Mouse (Mus musculus) layer of hippocampus, adult 2 months (tissue): ENCODE data around the gene Gpd2. TPM values are rescaled to one million over a fixed set of nuclear protein-coding genes. Genes with fewer than 3 reads are reported as not detected.

ENCODE experiments used
- DNase-seq, 2 experiments: peaks; one replicate each; pipeline ENCODE4 v3.0.0; 2022; ENCODE audit warnings: low spot score in 2 of 2
- H3K27ac ChIP-seq: fragments of 200-600 bp; 2 replicates; pipeline ENCODE4 v1.8.1; 2022
- H3K4me3 ChIP-seq: fragments of 200-600 bp; 2 replicates; pipeline ENCODE4 v1.8.1; 2022; ENCODE audit warnings: mild to moderate bottlenecking
- CTCF ChIP-seq: fragments of 200-600 bp; conservative IDR thresholded peaks from 2 replicates; pipeline ENCODE4 v1.8.1; 2022; ENCODE audit warnings: antibody characterized with exemption, mild to moderate bottlenecking, moderate library complexity
- total RNA-seq, 2 experiments: library from RNA; stranded (reverse); gene quantifications; 2 replicates each; pipeline ENCODE4 v1.2.3; 2021

Gpd2 gene
- total RNA-seq, 2 experiments from 2014 or later: 122 to 138 TPM

DNA sequence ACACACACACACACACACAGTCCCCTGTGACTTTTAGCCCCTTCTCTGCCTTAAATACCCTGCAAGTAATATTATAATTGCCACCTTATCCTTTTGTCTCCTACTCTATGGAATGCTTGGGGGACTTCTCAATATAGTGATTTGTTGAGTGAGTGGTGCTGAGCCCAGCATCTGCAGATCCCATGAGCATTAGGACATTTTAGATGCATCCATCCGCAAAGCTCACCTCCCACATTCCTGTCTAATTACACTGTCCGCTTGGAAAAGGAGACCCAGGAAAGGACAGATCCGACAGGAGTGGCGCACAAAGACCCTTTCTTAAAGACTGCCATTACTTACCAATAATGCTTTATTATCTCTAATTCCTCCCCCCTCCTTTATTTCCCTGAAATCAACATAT, 47.8 kb downstream of the Gpd2 start:
- no peak for TF ChIP-seq CTCF
- no peak for DNase-seq
- H3K27ac ChIP-seq: no peak overlapping the region
- H3K4me3 ChIP-seq: no peak overlapping the region

GRCm38 (mm10) chr2:57287986-57288385, 50.6 kb downstream of the Gpd2 start:
- no peak for DNase-seq
- TF ChIP-seq CTCF: no peak
- no peak overlapping the region for H3K4me3 ChIP-seq
- H3K27ac ChIP-seq: no peak overlapping the region

DNA sequence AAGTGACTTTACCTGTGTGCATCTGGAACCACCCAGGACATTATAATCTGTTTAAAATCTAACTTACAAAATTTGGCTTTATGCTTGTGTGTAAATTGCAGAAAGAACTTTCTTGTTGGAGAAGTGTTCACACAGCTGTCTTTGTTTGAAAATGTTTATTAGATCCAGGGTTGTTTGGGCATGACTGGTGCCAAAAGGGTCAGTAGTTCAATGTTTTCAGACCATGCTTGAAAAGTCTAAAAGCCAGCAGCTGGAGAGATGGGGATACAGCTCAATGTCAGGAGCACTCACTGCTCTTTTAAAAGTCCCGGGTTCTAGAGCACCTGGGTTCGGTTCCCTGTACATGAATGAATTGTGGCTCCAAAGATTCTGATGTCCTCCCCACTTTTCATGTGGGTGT, 56.1 kb downstream of the Gpd2 start:
- no peak for TF ChIP-seq CTCF
- DNase-seq: no peak
- Histone ChIP-seq H3K4me3 (no peak overlapping the region), H3K27ac (no peak overlapping the region)

- TF ChIP-seq CTCF: no peak
- no peak overlapping the region for H3K4me3 ChIP-seq
- no peak for DNase-seq
- no peak overlapping the region for H3K27ac ChIP-seq
Observed at GRCm38 (mm10) chr2:57296069-57296468, 58.6 kb downstream of the Gpd2 start.

- TF ChIP-seq CTCF: no peak
- H3K4me3 ChIP-seq: no peak overlapping the region
- DNase-seq: no peak
- H3K27ac ChIP-seq: no peak overlapping the region
Observed at GRCm38 (mm10) chr2:57297226-57297625, 59.8 kb downstream of the Gpd2 start.

DNA sequence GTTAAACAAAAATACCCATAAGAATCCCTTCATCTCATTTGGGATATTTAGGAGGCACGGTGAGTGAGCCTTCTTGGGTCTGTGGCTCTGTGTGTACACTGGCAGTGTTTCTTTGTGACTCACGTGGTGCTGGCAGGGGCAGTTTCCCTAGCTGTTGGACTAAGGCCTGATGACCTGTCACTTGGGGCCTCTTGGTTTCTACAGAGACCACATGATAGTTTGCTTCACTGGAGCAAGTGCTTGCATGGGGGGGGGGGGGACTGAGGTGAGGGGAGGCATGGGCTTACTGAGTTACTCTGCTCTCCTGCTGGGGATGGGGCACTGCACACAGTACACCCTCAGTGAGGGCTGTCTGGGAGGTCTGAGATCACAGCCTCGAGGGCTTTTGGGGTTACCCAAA, 64.1 kb downstream of the Gpd2 start:
- no peak for DNase-seq
- H3K27ac ChIP-seq: peak overlapping the region; percentile 48; the same call in 1 of the 2 replicates
- H3K4me3 ChIP-seq: no peak overlapping the region
- TF ChIP-seq CTCF: no peak

GRCm38 (mm10) chr2:57304212-57304611, 66.8 kb downstream of the Gpd2 start:
- no peak for DNase-seq
- no peak for TF ChIP-seq CTCF
- Histone ChIP-seq H3K27ac (no peak overlapping the region), H3K4me3 (no peak overlapping the region)

DNA sequence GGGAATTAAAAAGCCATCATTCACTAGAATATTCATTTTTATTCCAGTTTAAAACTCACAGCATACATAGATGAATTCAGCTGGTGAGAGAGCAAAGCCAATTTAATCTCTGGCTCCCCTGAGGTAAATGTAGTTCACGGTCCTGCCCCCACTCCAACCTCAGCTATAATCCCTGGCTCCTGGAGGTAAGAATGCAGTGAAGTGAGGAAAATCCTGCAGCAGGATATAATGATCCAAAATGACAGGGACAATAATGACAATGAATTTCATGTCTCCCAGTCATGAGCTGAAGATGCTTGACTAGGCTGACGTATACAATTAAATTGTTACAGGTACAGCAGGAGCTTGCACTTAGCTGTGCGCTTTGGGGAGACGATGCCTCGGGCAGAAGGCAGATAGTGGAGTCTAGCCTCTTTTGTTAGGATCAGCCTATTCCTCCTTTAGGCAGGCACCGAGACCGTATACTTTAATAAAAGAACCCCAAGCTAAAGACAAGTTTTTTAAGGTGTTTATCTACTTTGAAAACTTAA, 74.9 kb downstream of the Gpd2 start:
- no peak for TF ChIP-seq CTCF

GRCm38 (mm10) chr2:57316055-57316454, 78.6 kb downstream of the Gpd2 start:
- Histone ChIP-seq H3K4me3 (no peak overlapping the region), H3K27ac (no peak overlapping the region)
- DNase-seq: no peak
- TF ChIP-seq CTCF: peak; percentile 79

More for the DNA sequence above, 74.9 kb downstream of the Gpd2 start:
- DNase-seq: no peak
- H3K27ac ChIP-seq: no peak overlapping the region
- H3K4me3 ChIP-seq: no peak overlapping the region

DNA sequence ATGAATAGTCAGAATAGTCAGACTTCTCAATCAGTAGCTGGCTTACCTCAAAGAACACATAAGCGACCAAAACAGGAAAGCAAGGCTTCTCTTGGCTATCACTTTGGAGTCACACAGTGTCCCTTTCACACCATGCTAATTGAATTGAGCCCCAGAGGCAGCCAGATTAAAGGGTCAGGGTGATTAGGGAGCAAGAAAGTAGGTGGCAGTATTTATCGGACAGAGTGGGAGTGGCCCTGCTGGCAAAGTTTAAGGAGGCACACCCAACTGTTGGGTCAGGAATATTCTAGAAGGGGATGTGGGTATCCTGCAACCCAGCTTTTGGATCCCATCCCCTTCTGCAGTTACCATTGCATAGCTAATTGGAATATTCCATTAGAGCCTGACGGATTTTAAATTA, 80.9 kb downstream of the Gpd2 start:
- TF ChIP-seq CTCF: no peak
- H3K27ac ChIP-seq: no peak overlapping the region
- no peak for DNase-seq
- no peak overlapping the region for H3K4me3 ChIP-seq

DNA sequence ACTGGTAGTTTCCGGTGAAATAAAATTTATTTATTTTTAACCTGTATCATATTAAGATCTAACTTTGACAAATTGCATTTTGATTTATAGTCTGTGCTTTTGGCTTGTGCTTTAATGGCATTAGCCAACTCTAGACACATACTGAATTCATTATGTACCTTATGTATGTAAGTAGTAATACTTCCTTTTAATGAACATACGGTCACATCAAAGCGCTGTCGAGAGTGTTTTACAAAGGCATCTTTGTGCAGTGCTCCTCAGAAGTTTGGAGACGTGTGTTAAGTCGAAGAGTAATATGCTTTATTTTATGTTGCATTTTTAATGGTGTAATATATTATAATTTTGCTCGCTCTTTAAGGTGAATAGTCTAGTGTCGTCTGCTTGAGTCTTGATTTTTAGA, 88.7 kb downstream of the Gpd2 start:
- DNase-seq: no peak
- H3K4me3 ChIP-seq: no peak overlapping the region
- TF ChIP-seq CTCF: no peak

GRCm38 (mm10) chr2:57329327-57329726, 91.9 kb downstream of the Gpd2 start:
- no peak overlapping the region for H3K27ac ChIP-seq
- TF ChIP-seq CTCF: no peak
- H3K4me3 ChIP-seq: no peak overlapping the region
- DNase-seq: no peak

More for the DNA sequence above, 88.7 kb downstream of the Gpd2 start:
- H3K27ac ChIP-seq: no peak overlapping the region

- H3K27ac ChIP-seq: no peak overlapping the region
- no peak for TF ChIP-seq CTCF
- no peak for DNase-seq
- H3K4me3 ChIP-seq: no peak overlapping the region
Observed at GRCm38 (mm10) chr2:57330812-57331211, 93.4 kb downstream of the Gpd2 start.

DNA sequence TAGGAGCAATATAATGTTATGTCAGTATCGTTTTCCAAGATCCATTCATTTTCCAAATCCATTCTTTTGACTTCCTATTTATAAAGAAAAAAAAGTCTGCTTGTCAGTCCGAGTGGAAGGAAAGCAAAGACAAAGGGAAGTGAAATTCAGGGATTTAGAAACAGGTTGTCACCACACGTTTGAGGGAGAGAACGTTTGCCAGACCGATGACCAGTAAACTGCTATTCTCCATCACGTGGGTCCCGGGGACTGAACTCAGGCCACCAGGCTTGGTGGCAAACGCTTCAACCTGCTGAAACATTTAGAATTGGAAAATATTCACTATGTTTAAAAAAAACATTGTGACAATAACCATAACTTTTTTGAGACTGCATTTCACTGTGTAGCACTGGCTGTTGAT, 93.8 kb downstream of the Gpd2 start:
- no peak for TF ChIP-seq CTCF
- H3K4me3 ChIP-seq: no peak overlapping the region
- no peak overlapping the region for H3K27ac ChIP-seq
- no peak for DNase-seq

GRCm38 (mm10) chr2:57333481-57333880, 96.0 kb downstream of the Gpd2 start:
- H3K27ac ChIP-seq: no peak overlapping the region
- no peak for TF ChIP-seq CTCF

More at GRCm38 (mm10) chr2:57333481-57333880, 96.0 kb downstream of the Gpd2 start:
- DNase-seq: no peak
- no peak overlapping the region for H3K4me3 ChIP-seq
